Mouse (Mus musculus): ENCODE measurements around the gene Nr6a1.

DNA sequence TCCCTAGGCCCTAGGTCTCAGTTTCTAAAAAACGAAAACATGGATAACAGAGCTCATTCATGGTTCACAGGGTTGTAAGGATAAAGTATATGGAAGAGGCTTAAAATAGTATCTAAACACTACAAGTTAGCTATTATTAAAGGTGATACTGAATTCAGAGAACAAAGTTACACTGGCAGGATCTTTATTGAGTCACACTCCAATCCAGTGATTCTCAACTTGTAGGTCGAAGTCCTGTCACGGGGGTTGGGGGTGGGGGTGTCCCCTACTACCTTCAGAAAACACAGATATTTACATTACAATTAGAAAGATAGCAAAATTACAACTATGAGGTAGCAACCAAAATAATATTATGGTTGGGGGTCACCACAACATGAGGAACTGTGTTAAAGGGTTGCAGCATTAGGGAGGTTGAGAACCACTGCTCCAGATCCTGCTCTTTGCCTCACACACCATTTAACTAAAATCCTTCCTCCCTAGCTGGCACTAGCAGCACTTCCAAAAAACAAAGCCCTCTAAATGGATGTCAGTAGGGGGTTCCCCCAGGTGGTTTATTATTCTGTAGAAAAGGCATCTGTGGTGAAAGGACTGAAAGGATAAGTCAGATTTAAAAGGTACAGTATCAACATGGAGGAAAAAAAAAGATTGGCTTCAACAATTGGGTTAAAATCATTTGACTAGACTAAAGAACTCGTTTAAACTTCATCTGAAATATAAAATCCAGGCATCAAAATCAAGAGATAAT, 10.4 kb downstream of the Nr6a1 start:
- no peak for TF ChIP-seq CTCF (IDR thresholded peaks at IDR 0.05; ENCODE audit: insufficient read depth, low read depth, low read length)
- TF ChIP-seq POLR2A (IDR thresholded peaks at IDR 0.05; ENCODE audit: insufficient read depth, low read depth, low read length) = no peak
